8 mouse cellular contexts compared by ENCODE assay signal in the genomic region with DNA sequence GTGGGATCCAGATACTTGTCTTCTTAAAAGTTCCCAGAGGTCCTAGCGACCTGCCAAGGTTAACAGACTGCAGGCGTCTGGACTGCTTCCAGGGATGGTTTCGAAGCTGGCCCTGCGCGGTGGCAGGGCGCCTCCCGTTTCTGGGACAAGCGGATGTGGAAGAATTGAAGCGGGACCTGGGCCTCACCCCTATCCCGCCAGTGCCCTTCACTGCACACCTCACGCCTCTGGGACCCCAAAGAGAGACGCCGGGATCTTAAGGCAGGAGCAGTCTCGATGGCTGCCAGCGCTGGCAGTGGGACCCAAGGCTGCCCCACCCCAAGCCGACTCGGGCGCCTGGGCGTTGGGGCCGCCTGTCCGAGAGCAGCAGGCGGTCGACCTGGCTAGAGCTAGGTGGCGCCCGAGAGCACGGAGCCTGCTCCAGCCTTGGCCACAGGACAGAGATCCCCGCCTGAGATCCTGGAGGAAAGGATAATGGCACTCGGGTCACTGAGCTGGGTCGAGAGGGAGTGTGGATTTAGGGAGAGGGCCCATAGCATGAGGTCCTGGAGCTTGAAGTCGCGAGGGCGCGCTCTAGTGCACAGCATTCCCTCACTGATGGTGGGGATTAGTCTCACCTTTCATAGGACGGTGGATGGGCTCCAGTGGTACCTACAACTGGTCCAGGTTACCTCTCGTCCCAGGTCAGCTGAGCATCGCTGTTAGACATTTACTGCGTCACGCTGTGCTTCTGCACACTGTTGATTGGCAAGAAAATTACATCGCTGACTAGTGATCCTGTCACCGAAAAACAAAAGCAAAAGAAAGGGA. TPM values are rescaled to one million over a fixed set of nuclear protein-coding genes. Genes with fewer than 3 reads are reported as not detected.
DNase-seq lines count a peak whose midpoint lies in the region; ATAC-seq and TF ChIP-seq lines count a peak whose summit lies in the region.

No protein-coding gene starts in this region.

- H3K27ac ChIP-seq in bone marrow macrophage, adult 2 months (ENCODE audit: insufficient read depth, low read depth, low read length): no peak overlapping the region
- no peak overlapping the region for H3K27ac ChIP-seq in embryonic facial prominence, embryonic 15.5 days (replicated peaks)
- peak overlapping the region; percentile 77 for H3K27ac ChIP-seq in heart, embryonic 11.5 days (ENCODE audit: low read depth, low read length)
- H3K27ac ChIP-seq in kidney, embryonic 15.5 days: no peak overlapping the region
- no peak overlapping the region for H3K27ac ChIP-seq in liver, embryonic 12.5 days
- no peak overlapping the region for H3K27ac ChIP-seq in stomach, embryonic 14.5 days (ENCODE audit: low read length)

- WGBS in embryonic facial prominence, embryonic 15.5 days: 7% methylated on average over 40 of the region's 40 CpGs
- WGBS in heart, embryonic 11.5 days (ENCODE audit: insufficient replicate concordance): 7% methylated on average over 40 of the region's 40 CpGs
- 6% methylated on average over 40 of the region's 40 CpGs for WGBS in kidney, embryonic 15.5 days
- 8% methylated on average over 40 of the region's 40 CpGs for WGBS in liver, embryonic 12.5 days (ENCODE audit: insufficient replicate concordance)
- 9% methylated on average over 40 of the region's 40 CpGs for WGBS in stomach, embryonic 14.5 days

- no peak for TF ChIP-seq POLR2A in bone marrow macrophage, adult 2 months (IDR thresholded peaks at IDR 0.05; ENCODE audit: borderline replicate concordance, low read depth, low read length)

- peak; percentile 74 for DNase-seq in 3T3-L1 (ENCODE audit: low read depth, low spot score)
- peak; percentile 7 to 39 for DNase-seq in natural killer cell, adult 2 months (ENCODE audit: low spot score in 2 of 2)

- TF ChIP-seq CTCF in bone marrow macrophage, adult 2 months (IDR thresholded peaks at IDR 0.05; ENCODE audit: low read depth, low read length): peak; percentile 29; the same call in 1 of the 2 replicates

- peaks cover 4% of the 10 kb centered on the region for H3K4me1 ChIP-seq in bone marrow macrophage, adult 2 months (ENCODE audit: control insufficient read depth, insufficient read depth, low read length)
- H3K4me1 ChIP-seq in embryonic facial prominence, embryonic 15.5 days: peaks cover 31% of the 10 kb centered on the region
- peaks cover 25% of the 10 kb centered on the region for H3K4me1 ChIP-seq in heart, embryonic 11.5 days (ENCODE audit: control insufficient read depth, insufficient read depth, low read length)
- H3K4me1 ChIP-seq in kidney, embryonic 15.5 days: peaks cover 33% of the 10 kb centered on the region
- peaks cover 11% of the 10 kb centered on the region for H3K4me1 ChIP-seq in liver, embryonic 12.5 days
- peaks cover under 1% of the 10 kb centered on the region; the same call in 1 of the 2 replicates for H3K4me1 ChIP-seq in stomach, embryonic 14.5 days (ENCODE audit: control insufficient read depth, insufficient read depth, low read length)

- H3K4me2 ChIP-seq in embryonic facial prominence, embryonic 15.5 days (replicated peaks): peak overlapping the region; percentile 80
- H3K4me2 ChIP-seq in heart, embryonic 11.5 days: peak overlapping the region; percentile 78
- H3K4me2 ChIP-seq in kidney, embryonic 15.5 days: peak overlapping the region; percentile 80
- H3K4me2 ChIP-seq in liver, embryonic 12.5 days: peak overlapping the region; percentile 74
- peak overlapping the region; percentile 66 for H3K4me2 ChIP-seq in stomach, embryonic 14.5 days (replicated peaks; ENCODE audit: low read depth, low read length)

- no peaks in the 10 kb centered on the region for H3K27me3 ChIP-seq in embryonic facial prominence, embryonic 15.5 days
- no peaks in the 10 kb centered on the region for H3K27me3 ChIP-seq in heart, embryonic 11.5 days (ENCODE audit: control insufficient read depth, insufficient read depth, low read length)
- 0 out of 2 replicates have a peak, but pooled peaks cover 6% of the 10 kb centered on the region for H3K27me3 ChIP-seq in kidney, embryonic 15.5 days
- H3K27me3 ChIP-seq in liver, embryonic 12.5 days (replicated peaks): peaks cover 24% of the 10 kb centered on the region
- no peaks in the 10 kb centered on the region for H3K27me3 ChIP-seq in stomach, embryonic 14.5 days (ENCODE audit: control insufficient read depth, insufficient read depth, low read length)

- peak overlapping the region; percentile 39; the same call in 1 of the 2 replicates for H3K9ac ChIP-seq in embryonic facial prominence, embryonic 15.5 days
- H3K9ac ChIP-seq in heart, embryonic 11.5 days (ENCODE audit: low read depth, low read length): peak overlapping the region; percentile 73
- H3K9ac ChIP-seq in kidney, embryonic 15.5 days: peak overlapping the region; percentile 51
- peak overlapping the region; percentile 44; the same call in 1 of the 2 replicates for H3K9ac ChIP-seq in liver, embryonic 12.5 days
- peak overlapping the region; percentile 52; the same call in 1 of the 2 replicates for H3K9ac ChIP-seq in stomach, embryonic 14.5 days (replicated peaks; ENCODE audit: low read depth, low read length)

- no peaks in the 10 kb centered on the region for H3K9me3 ChIP-seq in embryonic facial prominence, embryonic 15.5 days (replicated peaks)
- no peaks in the 10 kb centered on the region for H3K9me3 ChIP-seq in heart, embryonic 11.5 days (replicated peaks; ENCODE audit: control insufficient read depth, low read length)
- H3K9me3 ChIP-seq in kidney, embryonic 15.5 days (replicated peaks): no peaks in the 10 kb centered on the region
- no peaks in the 10 kb centered on the region for H3K9me3 ChIP-seq in liver, embryonic 12.5 days (replicated peaks)
- no peaks in the 10 kb centered on the region for H3K9me3 ChIP-seq in stomach, embryonic 14.5 days (ENCODE audit: control insufficient read depth, low read depth, low read length)

- H3K4me3 ChIP-seq in bone marrow macrophage, adult 2 months (ENCODE audit: insufficient read depth, low read length): peak overlapping the region; percentile 25; the same call in 1 of the 2 replicates
- H3K4me3 ChIP-seq in embryonic facial prominence, embryonic 15.5 days (replicated peaks): peak overlapping the region; percentile 43
- peak overlapping the region; percentile 38 for H3K4me3 ChIP-seq in heart, embryonic 11.5 days (ENCODE audit: low read depth, low read length)
- peak overlapping the region; percentile 45 for H3K4me3 ChIP-seq in kidney, embryonic 15.5 days (replicated peaks)
- peak overlapping the region; percentile 43 for H3K4me3 ChIP-seq in liver, embryonic 12.5 days
- H3K4me3 ChIP-seq in stomach, embryonic 14.5 days (ENCODE audit: low read depth, low read length): peak overlapping the region; percentile 36

- ATAC-seq in embryonic facial prominence, embryonic 15.5 days (ENCODE audit: insufficient number of reproducible peaks, low FRiP score, low TSS enrichment, low read depth): peak; percentile 82
- ATAC-seq in heart, embryonic 11.5 days (replicated peaks; ENCODE audit: insufficient number of reproducible peaks, low FRiP score, low TSS enrichment): peak; percentile 75
- peak; percentile 92 for ATAC-seq in kidney, embryonic 15.5 days (replicated peaks; ENCODE audit: low FRiP score)
- ATAC-seq in liver, embryonic 12.5 days: peak; percentile 83
- peak; percentile 75 for ATAC-seq in stomach, embryonic 14.5 days (ENCODE audit: insufficient number of reproducible peaks, insufficient read depth, low FRiP score, low read depth)

- H3K36me3 ChIP-seq in embryonic facial prominence, embryonic 15.5 days: no peaks in the 10 kb centered on the region
- H3K36me3 ChIP-seq in heart, embryonic 11.5 days (ENCODE audit: control insufficient read depth, insufficient read depth, low read length): no peaks in the 10 kb centered on the region
- H3K36me3 ChIP-seq in kidney, embryonic 15.5 days: no peaks in the 10 kb centered on the region
- H3K36me3 ChIP-seq in liver, embryonic 12.5 days: no peaks in the 10 kb centered on the region
- no peaks in the 10 kb centered on the region for H3K36me3 ChIP-seq in stomach, embryonic 14.5 days (ENCODE audit: control insufficient read depth, insufficient read depth, low read length)

RNA-seq across cellular contexts. Expression of gene Crebbp, which starts 54.3 kb away (rescaled TPM):
- 41.4 and 44.5 TPM in 2 replicates for polyA plus RNA-seq in bone marrow macrophage, adult 2 months (2012; ENCODE audit: insufficient read depth, insufficient read length, missing spikeins)
- 36.1 TPM in 2 replicates for polyA plus RNA-seq in embryonic facial prominence, embryonic 15.5 days (2015; fragmentation: Nextera tagmentation; extraction: Ambion mirVana)
- 20.5 and 27.9 TPM in 2 replicates for polyA plus RNA-seq in heart, embryonic 11.5 days (2014; fragmentation: Nextera tagmentation; extraction: Ambion mirVana)
- 34.1 and 35.1 TPM in 2 replicates for polyA plus RNA-seq in kidney, embryonic 15.5 days (2015; fragmentation: Nextera tagmentation; extraction: Ambion mirVana)
- polyA plus RNA-seq in liver, embryonic 12.5 days (2016; fragmentation: Nextera tagmentation; extraction: Ambion mirVana): 11.6 and 12.1 TPM in 2 replicates
- polyA plus RNA-seq in stomach, embryonic 14.5 days (2014; fragmentation: Nextera tagmentation; extraction: Ambion mirVana): 53.6 and 65.3 TPM in 2 replicates
